Mouse (Mus musculus) forebrain, embryonic 14.5 days (tissue): Measurements from ENCODE around the gene Nadk. TPM values are rescaled to one million over a fixed set of nuclear protein-coding genes. Genes with fewer than 3 reads are reported as not detected.

Source experiments
- ATAC-seq: fragments of 200-750 bp; cut with Nextera tagmentation; 2 replicates; pipeline ENCODE4 v1.8.0; 2017; ENCODE audit warnings: mild to moderate bottlenecking, moderate library complexity
- DNase-seq: peaks from one replicate; pipeline ENCODE4 v3.0.0-alpha.2; 2015; ENCODE audit warnings: low spot score
- H3K27ac ChIP-seq: fragments of 300-500 bp; sonication (generic); 2 replicates; pipeline ENCODE4 v1.5.1; 2014; ENCODE audit warnings: low read depth, mild to moderate bottlenecking, control low read depth, low read length, moderate library complexity
- H3K27me3 ChIP-seq: fragments of 300-500 bp; sonication (generic); replicated peaks from 2 replicates; pipeline ENCODE4 v1.6.1; 2014; ENCODE audit warnings: low read length, control low read depth, mixed read lengths; ENCODE audit not compliant: control insufficient read depth, insufficient read depth
- H3K36me3 ChIP-seq: fragments of 300-500 bp; sonication (generic); 2 replicates; pipeline ENCODE4 v1.6.1; 2014; ENCODE audit warnings: low read length, control low read depth; ENCODE audit not compliant: control insufficient read depth, insufficient read depth
- H3K4me1 ChIP-seq: fragments of 300-500 bp; sonication (generic); 2 replicates; pipeline ENCODE4 v1.6.1; 2014; ENCODE audit warnings: antibody characterized with exemption, low read length, control low read depth; ENCODE audit not compliant: control insufficient read depth, insufficient read depth
- H3K4me2 ChIP-seq: fragments of 300-500 bp; sonication (generic); 2 replicates; pipeline ENCODE4 v1.6.1; 2014; ENCODE audit warnings: mild to moderate bottlenecking, control low read depth, low read length
- H3K4me3 ChIP-seq: fragments of 300-500 bp; sonication (generic); 2 replicates; pipeline ENCODE4 v1.5.1; 2014; ENCODE audit warnings: low read depth, low read length, control low read depth
- H3K9ac ChIP-seq: fragments of 300-500 bp; sonication (generic); 2 replicates; pipeline ENCODE4 v1.6.1; 2014; ENCODE audit warnings: mild to moderate bottlenecking, low read length, control low read depth, moderate library complexity
- H3K9me3 ChIP-seq: fragments of 300-500 bp; sonication (generic); replicated peaks from 2 replicates; pipeline ENCODE4 v1.6.1; 2016; ENCODE audit warnings: low read length, control low read depth, mixed read lengths; ENCODE audit not compliant: control insufficient read depth
- WGBS: fragments of 180-500 bp; shearing (Covaris S2); extraction: QIAGEN DNeasy Blood & Tissue Kit; methylation state at CpG from one replicate; pipeline ENCODE4 v1.1.7; 2014; 5-methylcytosine and 5-hydroxymethylcytosine counted together
- polyA plus RNA-seq: library from polyadenylated mRNA; unstranded; fragments of >200 nt; fragmentation: Nextera tagmentation; extraction: Ambion mirVana; gene quantifications from 2 replicates; pipeline ENCODE4 v1.2.1, GENCODE M21; 2014

The Nadk gene
- polyA plus RNA-seq, 1 experiment from 2014 or later: 106 TPM

- Histone ChIP-seq H3K27me3 (no peaks in the 10 kb centered on the region), H3K27ac (no peak overlapping the region), H3K4me1 (no peaks in the 10 kb centered on the region), H3K9me3 (no peaks in the 10 kb centered on the region), H3K4me2 (no peak overlapping the region), H3K36me3 (peaks cover 37% of the 10 kb centered on the region), H3K9ac (no peak overlapping the region), H3K4me3 (no peak overlapping the region)
- no peak for DNase-seq
- 84% methylated on average over 8 of the region's 8 CpGs for WGBS
- ATAC-seq: no peak
Observed at GRCm38 (mm10) chr4:155575521-155575920, 13.3 kb downstream of the Nadk start.

GRCm38 (mm10) chr4:155577132-155577531 lies 15.0 kb downstream of the Nadk start:
- Histone ChIP-seq H3K9me3 (no peaks in the 10 kb centered on the region), H3K27ac (no peak overlapping the region), H3K27me3 (no peaks in the 10 kb centered on the region), H3K4me3 (no peak overlapping the region), H3K4me1 (no peaks in the 10 kb centered on the region), H3K36me3 (peaks cover 42% of the 10 kb centered on the region), H3K9ac (no peak overlapping the region), H3K4me2 (no peak overlapping the region)
- 94% methylated on average over 9 of the region's 9 CpGs for WGBS
- DNase-seq (no peak), ATAC-seq (no peak)

- H3K9me3 ChIP-seq: no peaks in the 10 kb centered on the region
- DNase-seq: no peak
- H3K4me2 ChIP-seq: no peak overlapping the region
- H3K36me3 ChIP-seq: peaks cover 47% of the 10 kb centered on the region
- no peak overlapping the region for H3K27ac ChIP-seq
- no peak overlapping the region for H3K4me3 ChIP-seq
- no peaks in the 10 kb centered on the region for H3K27me3 ChIP-seq
- ATAC-seq: no peak
- no peaks in the 10 kb centered on the region for H3K4me1 ChIP-seq
- no peak overlapping the region for H3K9ac ChIP-seq
- 89% methylated on average over 5 of the region's 5 CpGs for WGBS
Observed at GRCm38 (mm10) chr4:155577741-155578140, 15.6 kb downstream of the Nadk start.

- Histone ChIP-seq H3K36me3 (peaks cover 51% of the 10 kb centered on the region), H3K4me3 (no peak overlapping the region), H3K9me3 (no peaks in the 10 kb centered on the region), H3K9ac (no peak overlapping the region), H3K4me2 (no peak overlapping the region), H3K27ac (no peak overlapping the region), H3K4me1 (no peaks in the 10 kb centered on the region), H3K27me3 (no peaks in the 10 kb centered on the region)
- no peak for DNase-seq
- no peak for ATAC-seq
- 90% methylated on average over 7 of the region's 7 CpGs for WGBS
Observed at GRCm38 (mm10) chr4:155578336-155579125, 16.4 kb downstream of the Nadk start.

DNA sequence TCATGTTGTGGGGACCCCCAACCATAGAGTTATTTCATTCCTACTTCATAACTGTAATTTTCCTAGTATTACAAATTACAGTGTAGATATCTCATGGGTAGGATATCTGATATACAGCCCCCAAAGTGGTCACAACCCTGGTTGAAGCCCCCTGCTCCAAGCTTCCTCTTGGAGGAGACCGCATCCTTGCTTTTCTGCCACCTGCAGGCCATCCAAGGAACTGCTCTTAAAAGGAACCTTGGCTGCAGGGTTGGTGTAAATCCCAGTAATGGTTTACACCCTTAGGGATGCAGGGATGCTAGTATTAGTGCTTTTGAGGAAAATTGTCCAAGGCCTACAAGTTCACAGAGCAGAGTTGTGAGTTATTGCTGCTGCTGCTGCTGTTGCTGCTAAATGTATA lies 18.2 kb downstream of the Nadk start:
- Histone ChIP-seq H3K9ac (no peak overlapping the region), H3K4me2 (no peak overlapping the region), H3K4me3 (no peak overlapping the region), H3K36me3 (peaks cover 69% of the 10 kb centered on the region), H3K27ac (no peak overlapping the region), H3K9me3 (no peaks in the 10 kb centered on the region), H3K27me3 (no peaks in the 10 kb centered on the region), H3K4me1 (no peaks in the 10 kb centered on the region)
- 19% methylated on average over 1 of the region's 1 CpGs for WGBS
- DNase-seq (peak; percentile 73), ATAC-seq (no peak)

DNA sequence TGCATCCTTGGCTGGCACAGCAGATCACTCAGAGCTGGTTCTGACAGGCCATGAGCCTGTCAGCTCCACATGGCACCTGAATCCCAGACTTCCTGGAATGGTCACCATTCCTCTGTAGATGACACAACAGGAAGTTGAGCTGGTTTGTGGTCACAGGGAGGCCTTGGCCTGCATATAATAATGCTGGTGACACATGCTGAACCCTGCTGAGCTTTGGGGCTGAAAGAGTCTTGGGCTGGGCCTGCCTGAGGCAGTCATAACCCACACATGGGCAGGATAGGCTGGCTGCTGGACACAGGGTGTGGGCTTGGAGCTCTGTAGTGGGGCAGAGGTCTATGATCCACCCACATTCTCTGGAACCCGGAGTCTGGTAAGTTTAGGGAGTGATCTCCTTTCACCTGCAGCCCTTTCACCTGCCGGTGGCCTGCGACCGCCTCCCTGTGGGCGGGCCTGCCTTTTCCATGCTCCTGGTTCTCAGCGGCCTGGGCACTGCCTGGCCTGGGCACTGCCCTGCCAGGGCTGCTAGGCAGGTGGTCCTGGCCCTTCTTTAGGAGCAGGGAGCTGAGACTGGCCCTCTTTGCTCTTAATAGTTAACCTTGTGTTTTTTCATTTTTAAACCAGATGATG lies 20.2 kb downstream of the Nadk start:
- H3K4me2 ChIP-seq: no peak overlapping the region
- H3K4me3 ChIP-seq: no peak overlapping the region
- H3K4me1 ChIP-seq: no peaks in the 10 kb centered on the region
- WGBS: 92% methylated on average over 6 of the region's 6 CpGs
- no peaks in the 10 kb centered on the region for H3K9me3 ChIP-seq
- H3K27ac ChIP-seq: no peak overlapping the region
- peaks cover 70% of the 10 kb centered on the region for H3K36me3 ChIP-seq
- ATAC-seq (no peak), DNase-seq (no peak)
- H3K27me3 ChIP-seq: no peaks in the 10 kb centered on the region
- H3K9ac ChIP-seq: no peak overlapping the region

DNA sequence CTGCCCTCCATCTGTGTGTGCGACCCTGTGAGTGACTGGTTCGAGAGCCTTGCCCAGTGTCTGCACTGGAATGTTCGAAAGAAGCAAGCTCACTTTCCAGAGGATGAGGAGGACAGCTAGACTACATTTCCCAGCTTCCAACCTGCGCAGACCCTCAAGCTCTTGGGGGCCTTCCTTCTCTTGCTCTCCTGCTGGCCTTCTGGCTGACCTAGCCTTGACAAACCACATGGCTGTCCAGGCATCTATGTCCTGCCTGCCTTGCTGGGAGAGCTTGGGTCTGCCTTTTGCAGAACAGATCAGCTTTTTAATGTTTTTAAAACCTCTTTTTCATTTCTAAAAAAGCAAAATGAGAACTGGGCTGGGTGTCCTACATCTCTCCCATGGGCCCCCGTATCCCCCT lies 27.2 kb downstream of the Nadk start:
- ATAC-seq: no peak
- no peak overlapping the region for H3K9ac ChIP-seq
- H3K4me1 ChIP-seq: no peaks in the 10 kb centered on the region
- H3K27me3 ChIP-seq: no peaks in the 10 kb centered on the region
- H3K4me3 ChIP-seq: no peak overlapping the region
- H3K27ac ChIP-seq: no peak overlapping the region
- H3K4me2 ChIP-seq: no peak overlapping the region
- 93% methylated on average over 5 of the region's 5 CpGs for whole genome bisulfite sequencing
- H3K36me3 ChIP-seq: peaks cover 65% of the 10 kb centered on the region
- no peak for DNase-seq
- no peaks in the 10 kb centered on the region for H3K9me3 ChIP-seq

DNA sequence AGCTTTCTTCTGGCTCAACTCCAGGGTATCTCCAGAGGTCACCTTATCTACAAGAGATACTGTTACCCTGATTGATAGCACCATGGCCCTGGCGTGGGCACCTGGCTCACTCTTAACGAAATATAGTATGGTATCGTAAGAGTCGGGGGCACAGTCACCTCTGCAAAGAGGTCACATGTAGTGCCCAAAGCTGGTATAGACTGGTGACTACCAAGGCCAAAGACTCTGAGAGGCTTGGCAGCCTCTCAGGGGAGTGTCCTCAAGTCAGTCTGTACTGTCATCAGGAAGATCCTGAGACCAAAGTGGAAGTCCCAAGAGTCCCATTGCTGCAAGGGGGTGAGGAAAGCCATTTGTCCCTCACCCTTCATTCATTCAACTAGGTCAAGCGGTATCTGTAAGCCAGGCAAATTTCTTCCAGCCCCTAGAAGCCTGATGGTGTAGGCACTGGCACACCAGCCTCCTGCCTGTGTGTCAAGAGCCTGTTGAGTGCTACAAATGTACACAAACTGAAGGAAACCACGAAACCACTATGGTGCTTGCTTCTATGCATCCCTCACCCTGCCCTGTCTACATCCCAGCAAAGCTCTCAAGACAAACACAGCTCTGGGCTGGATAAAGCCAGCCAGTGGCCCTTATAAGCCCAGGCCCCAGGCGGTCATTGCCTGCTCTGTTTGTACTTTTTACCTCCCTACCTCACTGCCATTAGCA lies 29.0 kb downstream of the Nadk start:
- Histone ChIP-seq H3K4me3 (no peak overlapping the region), H3K9ac (no peak overlapping the region), H3K27ac (no peak overlapping the region), H3K4me2 (no peak overlapping the region), H3K4me1 (no peaks in the 10 kb centered on the region), H3K9me3 (no peaks in the 10 kb centered on the region), H3K36me3 (peaks cover 49% of the 10 kb centered on the region), H3K27me3 (no peaks in the 10 kb centered on the region)
- ATAC-seq: no peak
- 84% methylated on average over 7 of the region's 7 CpGs for WGBS
- DNase-seq: no peak

DNA sequence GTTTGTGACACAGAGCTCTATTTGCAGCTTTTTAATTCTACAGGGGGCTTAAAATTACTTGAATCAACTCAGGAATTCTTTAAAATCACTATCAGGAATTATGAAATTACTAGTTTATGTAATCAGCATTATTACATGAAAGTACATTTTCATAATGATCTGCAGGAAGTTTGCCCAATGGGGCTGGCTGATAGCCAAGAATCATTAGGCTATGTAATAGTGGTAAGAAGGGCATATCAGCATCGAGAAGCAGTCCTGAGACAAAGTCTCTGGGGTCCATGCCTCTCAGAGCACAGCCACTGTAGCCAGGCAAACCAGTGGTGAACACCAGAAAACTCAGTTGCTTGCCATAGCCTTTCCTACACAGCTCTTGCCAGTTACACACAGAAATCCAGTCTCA lies 31.6 kb downstream of the Nadk start:
- H3K36me3 ChIP-seq: peaks cover 23% of the 10 kb centered on the region
- no peak overlapping the region for H3K27ac ChIP-seq
- 37% methylated on average over 1 of the region's 1 CpGs for WGBS
- no peaks in the 10 kb centered on the region for H3K4me1 ChIP-seq
- ATAC-seq (no peak), DNase-seq (no peak)
- no peaks in the 10 kb centered on the region for H3K27me3 ChIP-seq
- H3K9ac ChIP-seq: no peak overlapping the region
- no peaks in the 10 kb centered on the region for H3K9me3 ChIP-seq
- H3K4me3 ChIP-seq: no peak overlapping the region
- no peak overlapping the region for H3K4me2 ChIP-seq
